Mouse (Mus musculus) forebrain, embryonic 15.5 days (tissue): Measurements from ENCODE around the gene Ndufs5. TPM values are rescaled to one million over a fixed set of nuclear protein-coding genes. Genes with fewer than 3 reads are reported as not detected.
A peak's percentile ranks its signal among the peaks of the same experiment; 100 is the strongest.

Experiments used
- ATAC-seq: fragments of 200-750 bp; cut with Nextera tagmentation; replicated peaks from 2 replicates; pipeline ENCODE4 v1.8.0; 2017; ENCODE audit warnings: mild to moderate bottlenecking, moderate TSS enrichment, moderate library complexity
- H3K27ac ChIP-seq: fragments of 300-500 bp; sonication (generic); replicated peaks from 2 replicates; pipeline ENCODE4 v1.5.1; 2015; ENCODE audit warnings: mild to moderate bottlenecking, inconsistent platforms
- H3K27me3 ChIP-seq: fragments of 300-500 bp; sonication (generic); 2 replicates; pipeline ENCODE4 v1.6.1; 2015; ENCODE audit warnings: inconsistent platforms
- H3K36me3 ChIP-seq: fragments of 300-500 bp; sonication (generic); 2 replicates; pipeline ENCODE4 v1.6.1; 2015; ENCODE audit warnings: mild to moderate bottlenecking, inconsistent platforms
- H3K4me1 ChIP-seq: fragments of 300-500 bp; sonication (generic); 2 replicates; pipeline ENCODE4 v1.6.1; 2015; ENCODE audit warnings: inconsistent platforms
- H3K4me2 ChIP-seq: fragments of 300-500 bp; sonication (generic); replicated peaks from 2 replicates; pipeline ENCODE4 v1.6.1; 2015; ENCODE audit warnings: mild to moderate bottlenecking, inconsistent platforms
- H3K4me3 ChIP-seq: fragments of 300-500 bp; sonication (generic); 2 replicates; pipeline ENCODE4 v1.5.1; 2015; ENCODE audit warnings: mild to moderate bottlenecking, inconsistent platforms
- H3K9ac ChIP-seq: fragments of 300-500 bp; sonication (generic); replicated peaks from 2 replicates; pipeline ENCODE4 v1.6.1; 2015; ENCODE audit warnings: mild to moderate bottlenecking, inconsistent platforms
- H3K9me3 ChIP-seq: fragments of 300-500 bp; sonication (generic); 2 replicates; pipeline ENCODE4 v1.6.1; 2016; ENCODE audit warnings: inconsistent platforms
- WGBS: fragments of 180-500 bp; shearing (Covaris S2); methylation state at CpG from one replicate; pipeline ENCODE4 v1.1.7; 2015; ENCODE audit warnings: mixed read lengths; 5-methylcytosine and 5-hydroxymethylcytosine counted together
- polyA plus RNA-seq: library from polyadenylated mRNA; unstranded; fragments of >200 nt; fragmentation: Nextera tagmentation; extraction: Ambion mirVana; gene quantifications from 2 replicates; pipeline ENCODE4 v1.2.1, GENCODE M21; 2015

Gene Ndufs5
- polyA plus RNA-seq, 1 experiment from 2014 or later: 379 TPM

- Histone ChIP-seq H3K9me3 (no peaks in the 10 kb centered on the region), H3K4me3 (peak overlapping the region; percentile 84), H3K4me2 (peak overlapping the region; percentile 69), H3K4me1 (peaks cover 65% of the 10 kb centered on the region), H3K27me3 (no peaks in the 10 kb centered on the region), H3K27ac (peak overlapping the region; percentile 98), H3K36me3 (no peaks in the 10 kb centered on the region), H3K9ac (peak overlapping the region; percentile 97)
- WGBS: under 1% methylated on average over 56 of the region's 58 CpGs
- ATAC-seq: peak; percentile 8; the same call in 1 of the 2 replicates
Measured at GRCm38 (mm10) chr4:123664951-123665661, 52.9 kb downstream of the Ndufs5 start.

DNA sequence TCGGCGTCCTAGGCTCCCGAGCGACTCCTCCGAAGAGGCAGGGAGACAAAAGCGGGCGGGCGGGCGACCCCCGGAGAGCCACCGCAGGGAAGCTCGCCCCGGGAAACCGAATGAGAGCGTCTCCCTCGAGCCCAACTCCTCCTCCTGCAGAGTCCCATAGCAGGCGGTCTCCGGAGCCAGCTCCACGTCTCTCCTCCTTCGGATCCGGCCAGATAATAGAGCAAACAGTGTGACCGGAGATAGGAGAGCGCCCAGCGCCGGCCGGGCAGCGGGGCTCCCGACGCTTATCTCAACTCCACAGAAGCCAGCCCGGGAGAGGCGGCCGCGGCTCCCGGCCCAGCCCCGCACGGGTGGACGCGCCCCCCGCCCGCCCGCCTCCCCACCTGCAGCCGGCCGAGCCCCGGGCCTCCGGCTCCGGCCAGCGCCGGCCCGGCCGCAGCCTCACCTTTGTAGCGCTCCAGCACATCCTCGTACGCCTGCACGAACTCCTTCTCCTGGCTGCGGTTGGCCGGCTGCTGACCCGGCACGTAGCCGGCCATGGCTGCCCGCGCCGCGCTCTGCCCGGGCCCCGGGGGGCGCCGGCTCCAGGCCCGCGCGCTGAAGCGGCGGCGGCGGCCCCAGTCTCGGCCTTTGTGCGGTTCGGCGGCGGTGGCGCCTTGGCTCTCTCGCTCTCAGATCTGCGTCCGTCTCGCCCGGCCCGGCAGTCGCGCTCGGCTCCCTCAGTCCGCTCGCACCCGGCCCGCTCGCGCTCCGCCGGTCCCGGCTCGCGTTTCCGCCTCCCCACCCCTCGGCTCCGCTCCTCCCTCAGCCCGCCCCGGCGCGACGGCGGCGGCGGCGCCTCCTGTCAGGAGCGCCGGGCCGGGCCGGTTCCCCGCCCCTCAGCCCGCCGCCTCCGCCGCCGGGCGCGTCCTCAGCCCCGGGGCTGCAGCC, 53.7 kb downstream of the Ndufs5 start:
- Histone ChIP-seq H3K36me3 (no peaks in the 10 kb centered on the region), H3K27ac (peak overlapping the region; percentile 98), H3K9ac (peak overlapping the region; percentile 97), H3K9me3 (no peaks in the 10 kb centered on the region), H3K27me3 (no peaks in the 10 kb centered on the region), H3K4me3 (peak overlapping the region; percentile 84), H3K4me1 (peaks cover 57% of the 10 kb centered on the region), H3K4me2 (peak overlapping the region; percentile 69)
- under 1% methylated on average over 103 of the region's 125 CpGs for WGBS
- peak; percentile 75 for ATAC-seq

DNA sequence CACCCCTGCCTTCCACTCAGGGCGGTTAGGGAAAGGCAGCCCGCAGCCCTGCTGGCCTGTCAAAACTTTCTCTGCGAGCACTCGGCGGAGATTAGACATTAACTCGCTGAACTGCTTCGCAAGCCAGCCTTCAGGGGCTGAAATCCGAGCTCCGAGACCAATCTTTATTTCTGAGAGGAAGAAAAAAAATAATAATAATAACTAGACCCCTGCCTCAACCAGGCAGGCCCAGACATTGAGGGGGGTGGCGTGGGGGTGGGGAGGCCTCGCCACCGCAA, 54.4 kb downstream of the Ndufs5 start:
- Histone ChIP-seq H3K36me3 (no peaks in the 10 kb centered on the region), H3K4me2 (peak overlapping the region; percentile 69), H3K27ac (peak overlapping the region; percentile 98), H3K4me1 (peaks cover 57% of the 10 kb centered on the region), H3K9me3 (no peaks in the 10 kb centered on the region), H3K27me3 (no peaks in the 10 kb centered on the region), H3K9ac (peak overlapping the region; percentile 97), H3K4me3 (peak overlapping the region; percentile 84)
- WGBS: 2% methylated on average over 12 of the region's 12 CpGs
- no peak for ATAC-seq

DNA sequence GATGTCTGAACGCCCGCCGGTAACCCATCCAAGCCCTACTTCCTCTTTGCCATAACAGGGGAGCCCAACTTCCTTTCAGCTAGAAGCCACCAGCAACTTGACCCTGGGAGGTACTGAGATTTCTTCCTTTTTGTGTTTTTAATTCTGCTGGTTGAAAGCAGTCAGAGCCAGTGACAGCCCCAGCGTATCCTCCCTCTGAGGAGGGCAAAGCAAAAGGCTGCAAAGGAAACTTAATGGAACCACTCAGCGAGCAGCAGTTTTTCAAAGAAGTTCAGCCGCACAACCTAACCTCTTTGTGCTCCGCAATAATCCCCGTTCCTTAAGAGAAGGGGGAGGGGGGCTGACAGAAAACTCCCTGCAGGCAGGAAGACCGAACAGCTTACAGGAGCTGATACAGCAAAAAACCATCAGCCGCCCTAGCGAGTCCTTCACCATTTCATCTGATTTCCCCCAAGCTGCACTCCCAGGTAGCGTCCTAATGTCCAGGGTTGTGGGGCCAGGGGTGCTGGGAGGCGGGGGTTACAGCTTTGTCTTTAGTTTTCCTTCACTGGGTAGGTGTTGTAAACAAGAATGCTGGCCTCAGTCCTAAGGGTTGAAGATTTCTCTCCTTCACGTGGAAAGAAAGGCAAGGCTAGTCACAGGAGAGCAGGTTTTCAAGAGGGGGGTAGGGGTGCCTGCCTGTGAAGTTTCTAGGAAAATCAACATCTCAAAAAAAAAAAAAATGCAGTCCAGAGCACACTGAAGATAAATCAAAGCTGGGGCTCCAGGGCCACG, 54.9 kb downstream of the Ndufs5 start:
- ATAC-seq: no peak
- peak overlapping the region; percentile 98 for H3K27ac ChIP-seq
- WGBS: 1% methylated on average over 15 of the region's 15 CpGs
- H3K36me3 ChIP-seq: no peaks in the 10 kb centered on the region
- no peaks in the 10 kb centered on the region for H3K27me3 ChIP-seq
- H3K4me3 ChIP-seq: peak overlapping the region; percentile 84
- peak overlapping the region; percentile 97 for H3K9ac ChIP-seq
- peak overlapping the region; percentile 69 for H3K4me2 ChIP-seq
- peaks cover 57% of the 10 kb centered on the region for H3K4me1 ChIP-seq
- no peaks in the 10 kb centered on the region for H3K9me3 ChIP-seq

Other genes starting within 250 kb of the Ndufs5 start
- 73.5 and 76.0 TPM in 2 replicates for gene Macf1, start 33.8 kb downstream of the Ndufs5 start, polyA plus RNA-seq
- gene Akirin1, start 32.1 kb upstream of the Ndufs5 start, polyA plus RNA-seq: 77.1 and 78.8 TPM in 2 replicates
- gene Rhbdl2, start 69.7 kb upstream of the Ndufs5 start, polyA plus RNA-seq: 0.92 and 1.2 TPM in 2 replicates
- 0.08 and 0.24 TPM in 2 replicates for gene 4933427I04Rik, start 141.5 kb upstream of the Ndufs5 start, polyA plus RNA-seq
- gene Mycbp, start 186.6 kb upstream of the Ndufs5 start, polyA plus RNA-seq: 32.7 and 37.5 TPM in 2 replicates
- 46.4 and 54.8 TPM in 2 replicates for gene Rragc, start 199.2 kb upstream of the Ndufs5 start, polyA plus RNA-seq
- not detected in 2 replicates for gene 4930535I16Rik, start 199.8 kb upstream of the Ndufs5 start, polyA plus RNA-seq